Mouse (Mus musculus): ENCODE measurements around the gene Otop1. TPM values are rescaled to one million over a fixed set of nuclear protein-coding genes. Genes with fewer than 3 reads are reported as not detected.

Otop1 gene
- total and polyA plus RNA-seq, 2 experiments from 2014 or later: 0.07 to 0.11 TPM

- no peak overlapping the region for H3K27ac ChIP-seq (ENCODE audit: low read depth, low read length)
- no peaks in the 10 kb centered on the region for H3K27me3 ChIP-seq (ENCODE audit: insufficient read depth, low read length)
Measured at GRCm38 (mm10) chr5:38333381-38333780, 57.6 kb downstream of the Otop1 start.

GRCm38 (mm10) chr5:38334582-38334981 lies 58.8 kb downstream of the Otop1 start:
- Histone ChIP-seq H3K36me3 (ENCODE audit: insufficient read depth, low read length) (no peaks in the 10 kb centered on the region), H3K9me3 (ENCODE audit: low read length) (no peaks in the 10 kb centered on the region), H3K27me3 (ENCODE audit: insufficient read depth, low read length) (no peaks in the 10 kb centered on the region), H3K4me2 (ENCODE audit: low read depth, low read length, poor library complexity, severe bottlenecking) (no peak overlapping the region), H3K4me1 (ENCODE audit: insufficient read depth, low read length) (no peaks in the 10 kb centered on the region), H3K27ac (ENCODE audit: low read depth, low read length) (no peak overlapping the region), H3K4me3 (ENCODE audit: low read depth, low read length) (no peak overlapping the region), H3K9ac (replicated peaks; ENCODE audit: low read length, poor library complexity, severe bottlenecking) (no peak overlapping the region)
- TF ChIP-seq CTCF (IDR thresholded peaks at IDR 0.05): peak; percentile 41
- no peak for DNase-seq (ENCODE audit: low spot score)
- 26% methylated on average over 1 of the region's 1 CpGs for WGBS
- ATAC-seq (ENCODE audit: low FRiP score): no peak

More at GRCm38 (mm10) chr5:38333381-38333780, 57.6 kb downstream of the Otop1 start:
- no peak overlapping the region for H3K9ac ChIP-seq (replicated peaks; ENCODE audit: low read length, poor library complexity, severe bottlenecking)
- ATAC-seq (ENCODE audit: low FRiP score): no peak
- H3K4me1 ChIP-seq (ENCODE audit: insufficient read depth, low read length): no peaks in the 10 kb centered on the region
- TF ChIP-seq CTCF (IDR thresholded peaks at IDR 0.05): no peak
- 82% methylated on average over 4 of the region's 4 CpGs for WGBS
- no peak overlapping the region for H3K4me3 ChIP-seq (ENCODE audit: low read depth, low read length)
- DNase-seq (ENCODE audit: low spot score): no peak
- no peaks in the 10 kb centered on the region for H3K36me3 ChIP-seq (ENCODE audit: insufficient read depth, low read length)
- no peaks in the 10 kb centered on the region for H3K9me3 ChIP-seq (ENCODE audit: low read length)
- H3K4me2 ChIP-seq (ENCODE audit: low read depth, low read length, poor library complexity, severe bottlenecking): no peak overlapping the region

GRCm38 (mm10) chr5:38343101-38343500 lies 67.3 kb downstream of the Otop1 start:
- H3K9me3 ChIP-seq (ENCODE audit: low read length): no peaks in the 10 kb centered on the region
- no peaks in the 10 kb centered on the region for H3K4me1 ChIP-seq (ENCODE audit: insufficient read depth, low read length)
- no peak for TF ChIP-seq CTCF (IDR thresholded peaks at IDR 0.05)
- H3K9ac ChIP-seq (replicated peaks; ENCODE audit: low read length, poor library complexity, severe bottlenecking): no peak overlapping the region
- H3K36me3 ChIP-seq (ENCODE audit: insufficient read depth, low read length): no peaks in the 10 kb centered on the region
- H3K27me3 ChIP-seq (ENCODE audit: insufficient read depth, low read length): no peaks in the 10 kb centered on the region
- no peak overlapping the region for H3K4me3 ChIP-seq (ENCODE audit: low read depth, low read length)
- H3K27ac ChIP-seq (ENCODE audit: low read depth, low read length): no peak overlapping the region
- no peak for ATAC-seq (ENCODE audit: low FRiP score)
- no peak for DNase-seq (ENCODE audit: low spot score)
- 59% methylated on average over 3 of the region's 3 CpGs for WGBS
- H3K4me2 ChIP-seq (ENCODE audit: low read depth, low read length, poor library complexity, severe bottlenecking): no peak overlapping the region

GRCm38 (mm10) chr5:38346646-38347432 lies 71.1 kb downstream of the Otop1 start:
- DNase-seq (ENCODE audit: low spot score) (no peak), ATAC-seq (ENCODE audit: low FRiP score) (no peak)
- Histone ChIP-seq H3K36me3 (ENCODE audit: insufficient read depth, low read length) (no peaks in the 10 kb centered on the region), H3K4me1 (ENCODE audit: insufficient read depth, low read length) (no peaks in the 10 kb centered on the region; the same call in 1 of the 2 replicates), H3K27ac (ENCODE audit: low read depth, low read length) (no peak overlapping the region), H3K4me2 (ENCODE audit: low read depth, low read length, poor library complexity, severe bottlenecking) (no peak overlapping the region), H3K9ac (replicated peaks; ENCODE audit: low read length, poor library complexity, severe bottlenecking) (no peak overlapping the region), H3K4me3 (ENCODE audit: low read depth, low read length) (no peak overlapping the region), H3K9me3 (ENCODE audit: low read length) (no peaks in the 10 kb centered on the region), H3K27me3 (ENCODE audit: insufficient read depth, low read length) (no peaks in the 10 kb centered on the region)
- 32% methylated on average over 10 of the region's 10 CpGs for WGBS
- no peak for TF ChIP-seq CTCF (IDR thresholded peaks at IDR 0.05)

GRCm38 (mm10) chr5:38350351-38350929 lies 74.7 kb downstream of the Otop1 start:
- Histone ChIP-seq H3K9ac (replicated peaks; ENCODE audit: low read length, poor library complexity, severe bottlenecking) (no peak overlapping the region), H3K27ac (ENCODE audit: low read depth, low read length) (no peak overlapping the region), H3K4me3 (ENCODE audit: low read depth, low read length) (no peak overlapping the region), H3K27me3 (ENCODE audit: insufficient read depth, low read length) (no peaks in the 10 kb centered on the region), H3K4me2 (ENCODE audit: low read depth, low read length, poor library complexity, severe bottlenecking) (no peak overlapping the region), H3K4me1 (ENCODE audit: insufficient read depth, low read length) (no peaks in the 10 kb centered on the region; the same call in 1 of the 2 replicates), H3K36me3 (ENCODE audit: insufficient read depth, low read length) (no peaks in the 10 kb centered on the region), H3K9me3 (ENCODE audit: low read length) (no peaks in the 10 kb centered on the region)
- DNase-seq (ENCODE audit: low spot score) (no peak), ATAC-seq (ENCODE audit: low FRiP score) (no peak)
- WGBS: 29% methylated on average over 5 of the region's 5 CpGs
- no peak for TF ChIP-seq CTCF (IDR thresholded peaks at IDR 0.05)

Other genes starting within 250 kb of the Otop1 start
- 14.0 and 20.8 TPM in 2 replicates for gene Stx18, start 237.2 kb upstream of the Otop1 start, total RNA-seq (2014; rRNA removed)
- gene Stx18, start 237.2 kb upstream of the Otop1 start, polyA plus RNA-seq (2015; fragmentation: Nextera tagmentation; extraction: Ambion mirVana): 24.4 and 26.1 TPM in 2 replicates
- gene Nsg1, start 116.1 kb upstream of the Otop1 start, total RNA-seq (2014; rRNA removed): 1,351 and 1,527 TPM in 2 replicates
- 1,877 and 1,998 TPM in 2 replicates for gene Nsg1, start 116.1 kb upstream of the Otop1 start, polyA plus RNA-seq (2015; fragmentation: Nextera tagmentation; extraction: Ambion mirVana)
- gene Zbtb49, start 55.5 kb upstream of the Otop1 start, total RNA-seq (2014; rRNA removed): 22.5 and 34.6 TPM in 2 replicates
- gene Zbtb49, start 55.5 kb upstream of the Otop1 start, polyA plus RNA-seq (2015; fragmentation: Nextera tagmentation; extraction: Ambion mirVana): 14.5 and 18.9 TPM in 2 replicates
- 5.5 and 15.5 TPM in 2 replicates for gene Lyar, start 55.5 kb upstream of the Otop1 start, total RNA-seq (2014; rRNA removed)
- 40.8 and 43.4 TPM in 2 replicates for gene Lyar, start 55.5 kb upstream of the Otop1 start, polyA plus RNA-seq (2015; fragmentation: Nextera tagmentation; extraction: Ambion mirVana)
- gene Tmem128, start 15.8 kb upstream of the Otop1 start, total RNA-seq (2014; rRNA removed): 86.1 and 101 TPM in 2 replicates
- 107 and 111 TPM in 2 replicates for gene Tmem128, start 15.8 kb upstream of the Otop1 start, polyA plus RNA-seq (2015; fragmentation: Nextera tagmentation; extraction: Ambion mirVana)
- 1.7 and 3.1 TPM in 2 replicates for gene Drd5, start 43.4 kb downstream of the Otop1 start, total RNA-seq (2014; rRNA removed)
- gene Drd5, start 43.4 kb downstream of the Otop1 start, polyA plus RNA-seq (2015; fragmentation: Nextera tagmentation; extraction: Ambion mirVana): 2.0 and 2.2 TPM in 2 replicates
- gene Slc2a9, start 227.2 kb downstream of the Otop1 start, total RNA-seq (2014; rRNA removed): 1.3 and 3.4 TPM in 2 replicates
- gene Slc2a9, start 227.2 kb downstream of the Otop1 start, polyA plus RNA-seq (2015; fragmentation: Nextera tagmentation; extraction: Ambion mirVana): 0.44 and 0.93 TPM in 2 replicates

Data from midbrain, postnatal 0 days (tissue).